Mouse (Mus musculus): ENCODE results near the gene Uqcrc2. TPM values are rescaled to one million over a fixed set of nuclear protein-coding genes. Genes with fewer than 3 reads are reported as not detected.

Uqcrc2 gene
- polyA plus RNA-seq, 1 experiment from 2014 or later: 150 TPM

DNA sequence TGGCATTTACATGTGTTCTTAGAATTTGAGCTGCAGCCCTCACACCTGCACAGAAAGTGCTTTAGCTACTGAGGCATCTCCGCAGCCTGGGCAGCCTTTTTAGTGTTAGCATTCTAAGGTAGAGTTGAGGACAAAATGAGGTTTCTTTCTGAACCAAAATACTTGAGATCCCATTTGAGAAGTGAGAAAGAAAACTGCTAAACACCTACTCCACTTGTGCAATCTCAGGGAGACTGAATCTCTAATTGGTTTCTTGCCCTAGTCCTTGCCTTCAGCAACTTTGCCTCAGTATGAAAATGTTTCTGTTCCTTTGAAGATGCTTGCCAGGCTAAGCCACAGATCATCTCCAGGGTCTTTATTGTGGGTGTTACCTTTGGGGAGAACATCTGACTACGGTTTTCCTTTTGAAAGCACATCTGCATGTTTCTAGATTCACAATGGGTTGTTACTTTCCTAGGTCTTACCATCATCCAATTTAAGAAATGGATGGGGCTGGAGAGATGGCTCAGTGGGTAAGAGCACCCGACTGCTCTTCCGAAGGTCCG, 58.9 kb downstream of the Uqcrc2 start:
- H3K9ac ChIP-seq: no peak overlapping the region
- no peaks in the 10 kb centered on the region for H3K9me3 ChIP-seq (replicated peaks)
- no peaks in the 10 kb centered on the region for H3K27me3 ChIP-seq
- WGBS (ENCODE audit: insufficient replicate concordance): 90% methylated on average over 5 of the region's 5 CpGs
- H3K36me3 ChIP-seq: peaks cover 18% of the 10 kb centered on the region
- DNase-seq: no peak
- H3K27ac ChIP-seq: no peak overlapping the region
- peaks cover 22% of the 10 kb centered on the region for H3K4me1 ChIP-seq (replicated peaks)
- no peak overlapping the region for H3K4me2 ChIP-seq
- no peak overlapping the region for H3K4me3 ChIP-seq (replicated peaks)
- ATAC-seq (ENCODE audit: low read depth): no peak

DNA sequence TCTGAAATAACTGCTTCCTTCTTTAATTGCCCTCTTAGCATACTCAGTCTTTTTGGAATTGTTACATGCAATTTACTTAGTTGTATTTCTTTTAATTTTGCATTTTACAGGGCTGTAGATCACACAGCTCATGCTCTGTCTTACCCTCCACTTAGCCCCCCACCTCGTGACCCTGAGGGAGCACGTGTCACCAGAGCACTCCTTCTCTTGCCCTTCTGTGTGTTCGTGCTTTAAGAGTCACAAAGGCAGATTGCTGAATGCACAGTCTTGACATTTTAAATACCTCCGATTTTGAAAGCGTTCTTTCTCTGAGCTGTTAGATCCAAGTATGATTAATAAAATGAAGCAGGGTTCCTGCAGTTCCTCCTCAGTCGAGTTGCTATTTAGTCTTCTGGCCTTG, 60.2 kb downstream of the Uqcrc2 start:
- DNase-seq (no peak), ATAC-seq (ENCODE audit: low read depth) (no peak)
- no peak overlapping the region for H3K4me2 ChIP-seq
- H3K27me3 ChIP-seq: no peaks in the 10 kb centered on the region
- H3K27ac ChIP-seq: no peak overlapping the region
- H3K4me3 ChIP-seq (replicated peaks): no peak overlapping the region
- H3K36me3 ChIP-seq: peaks cover 18% of the 10 kb centered on the region
- peaks cover 31% of the 10 kb centered on the region for H3K4me1 ChIP-seq (replicated peaks)
- WGBS (ENCODE audit: insufficient replicate concordance): 61% methylated on average over 6 of the region's 6 CpGs
- H3K9ac ChIP-seq: no peak overlapping the region
- no peaks in the 10 kb centered on the region for H3K9me3 ChIP-seq (replicated peaks)

DNA sequence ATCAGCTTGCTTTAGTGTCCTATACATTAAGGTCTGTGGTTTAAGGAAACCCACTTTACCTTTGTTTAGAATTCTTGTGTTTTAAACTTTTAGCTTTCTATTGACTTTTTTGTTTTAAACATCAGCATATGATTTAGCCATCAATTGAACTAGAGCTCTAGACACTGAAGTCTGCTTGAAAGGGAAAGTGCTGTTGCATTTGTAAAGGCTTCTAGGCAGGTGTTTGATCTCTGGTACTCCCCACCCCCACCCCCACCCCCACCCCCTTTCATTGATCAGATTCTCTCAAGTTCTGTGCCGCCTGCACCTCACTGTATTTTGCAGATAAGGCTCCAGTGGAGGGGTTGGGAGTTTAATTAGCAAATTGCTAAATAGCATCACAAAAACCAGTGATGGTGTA, 60.7 kb downstream of the Uqcrc2 start:
- Histone ChIP-seq H3K9me3 (replicated peaks) (no peaks in the 10 kb centered on the region), H3K4me1 (replicated peaks) (peaks cover 31% of the 10 kb centered on the region), H3K36me3 (peaks cover 17% of the 10 kb centered on the region), H3K4me2 (no peak overlapping the region), H3K27me3 (no peaks in the 10 kb centered on the region), H3K27ac (no peak overlapping the region), H3K4me3 (replicated peaks) (no peak overlapping the region), H3K9ac (no peak overlapping the region)
- ATAC-seq (ENCODE audit: low read depth) (peak; percentile 39; the same call in 1 of the 2 replicates), DNase-seq (no peak)
- WGBS (ENCODE audit: insufficient replicate concordance): 23% methylated on average over 1 of the region's 1 CpGs

DNA sequence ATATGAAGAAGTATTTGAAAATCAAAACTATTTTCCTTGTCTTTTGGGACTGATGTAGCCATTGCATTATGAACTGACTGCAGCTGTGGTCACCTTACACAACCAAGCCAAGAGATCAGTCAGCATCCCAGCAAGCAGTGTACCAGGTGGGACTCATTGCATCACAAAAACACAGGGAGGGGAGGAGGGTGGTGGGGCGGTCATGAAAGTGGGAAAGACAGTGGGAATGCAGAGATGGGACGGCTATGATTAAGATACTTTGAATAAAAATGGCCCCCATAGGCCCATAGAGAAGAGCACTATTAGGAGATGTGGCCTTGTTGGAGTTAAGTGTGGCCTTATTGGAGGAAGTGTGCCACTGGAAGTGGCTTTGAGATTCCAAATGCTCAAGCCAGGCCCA, 61.4 kb downstream of the Uqcrc2 start:
- Histone ChIP-seq H3K9me3 (replicated peaks) (no peaks in the 10 kb centered on the region), H3K27ac (no peak overlapping the region), H3K4me1 (replicated peaks) (peaks cover 32% of the 10 kb centered on the region), H3K4me3 (replicated peaks) (no peak overlapping the region), H3K9ac (no peak overlapping the region), H3K4me2 (no peak overlapping the region), H3K36me3 (peaks cover 12% of the 10 kb centered on the region), H3K27me3 (no peaks in the 10 kb centered on the region)
- 88% methylated on average over 2 of the region's 2 CpGs for WGBS (ENCODE audit: insufficient replicate concordance)
- ATAC-seq (ENCODE audit: low read depth) (no peak), DNase-seq (no peak)

DNA sequence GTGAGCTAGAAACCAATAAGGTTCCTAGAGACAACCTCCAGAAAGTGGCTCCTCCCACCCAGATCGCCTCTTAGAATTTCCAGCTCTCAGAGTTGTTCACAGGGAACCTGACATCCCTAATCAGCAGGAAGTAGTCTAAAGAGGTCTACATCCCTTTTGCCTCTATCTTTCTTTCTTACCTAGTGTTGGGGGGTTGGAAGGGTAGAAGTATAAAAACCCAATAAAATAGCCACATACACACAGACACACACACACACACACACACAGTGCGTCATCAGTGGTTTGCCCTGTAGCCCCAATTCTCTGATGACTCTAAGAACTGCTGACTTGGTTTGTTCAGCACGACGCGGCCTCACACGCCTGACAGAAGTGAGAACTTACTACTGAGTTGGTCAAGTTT, 64.6 kb downstream of the Uqcrc2 start:
- Histone ChIP-seq H3K4me2 (no peak overlapping the region), H3K36me3 (peaks cover 5% of the 10 kb centered on the region; the same call in 1 of the 2 replicates), H3K4me1 (replicated peaks) (peaks cover 45% of the 10 kb centered on the region), H3K27me3 (no peaks in the 10 kb centered on the region), H3K9me3 (replicated peaks) (no peaks in the 10 kb centered on the region), H3K4me3 (replicated peaks) (no peak overlapping the region), H3K27ac (no peak overlapping the region), H3K9ac (no peak overlapping the region)
- DNase-seq (no peak), ATAC-seq (ENCODE audit: low read depth) (no peak)
- 68% methylated on average over 6 of the region's 6 CpGs for WGBS (ENCODE audit: insufficient replicate concordance)

DNA sequence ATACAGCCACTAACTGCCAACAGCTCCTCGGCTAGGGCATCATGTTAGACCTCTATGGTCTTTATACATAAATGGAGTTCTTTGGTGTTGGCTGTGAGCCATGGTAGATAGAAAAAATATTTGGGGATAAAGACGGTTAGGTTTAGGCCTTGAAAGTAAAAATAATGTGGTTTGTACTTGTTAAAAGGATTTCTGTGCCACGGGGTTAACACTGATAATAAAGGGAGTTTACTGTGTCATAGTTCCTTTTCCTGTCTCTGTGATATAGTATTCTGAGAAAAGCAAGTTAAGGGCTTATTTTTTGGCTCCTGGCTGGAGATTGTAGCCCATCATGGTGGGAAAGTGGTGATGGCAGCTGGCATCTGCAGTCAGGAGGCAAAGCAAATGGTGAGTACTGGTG, 68.9 kb downstream of the Uqcrc2 start:
- DNase-seq (no peak), ATAC-seq (ENCODE audit: low read depth) (no peak)
- H3K4me2 ChIP-seq: no peak overlapping the region
- no peak overlapping the region for H3K4me3 ChIP-seq (replicated peaks)
- peaks cover 29% of the 10 kb centered on the region for H3K4me1 ChIP-seq (replicated peaks)
- H3K27me3 ChIP-seq: no peaks in the 10 kb centered on the region
- WGBS (ENCODE audit: insufficient replicate concordance): 28% methylated on average over 3 of the region's 3 CpGs
- H3K9ac ChIP-seq: no peak overlapping the region
- no peaks in the 10 kb centered on the region for H3K36me3 ChIP-seq
- H3K27ac ChIP-seq: no peak overlapping the region
- H3K9me3 ChIP-seq (replicated peaks): no peaks in the 10 kb centered on the region

Other genes with a start within 250 kb of the Uqcrc2 start
- not detected in 2 replicates for gene Abca16, start 225.5 kb upstream of the Uqcrc2 start, polyA plus RNA-seq (2015; fragmentation: Nextera tagmentation; extraction: Ambion mirVana)
- 0.08 and 0.09 TPM in 2 replicates for gene Pdzd9, start 35.2 kb downstream of the Uqcrc2 start, polyA plus RNA-seq (2015; fragmentation: Nextera tagmentation; extraction: Ambion mirVana)
- 7.4 and 8.8 TPM in 2 replicates for gene Mosmo, start 42.4 kb downstream of the Uqcrc2 start, polyA plus RNA-seq (2015; fragmentation: Nextera tagmentation; extraction: Ambion mirVana)
- 0.02 and 0.03 TPM in 2 replicates for gene Vwa3a, start 104.1 kb downstream of the Uqcrc2 start, polyA plus RNA-seq (2015; fragmentation: Nextera tagmentation; extraction: Ambion mirVana)
- gene Gm5737, start 177.2 kb downstream of the Uqcrc2 start, polyA plus RNA-seq (2015; fragmentation: Nextera tagmentation; extraction: Ambion mirVana): not detected in 2 replicates
- gene Eef2k, start 207.7 kb downstream of the Uqcrc2 start, polyA plus RNA-seq (2015; fragmentation: Nextera tagmentation; extraction: Ambion mirVana): 42.2 and 44.2 TPM in 2 replicates